In the genomic region with DNA sequence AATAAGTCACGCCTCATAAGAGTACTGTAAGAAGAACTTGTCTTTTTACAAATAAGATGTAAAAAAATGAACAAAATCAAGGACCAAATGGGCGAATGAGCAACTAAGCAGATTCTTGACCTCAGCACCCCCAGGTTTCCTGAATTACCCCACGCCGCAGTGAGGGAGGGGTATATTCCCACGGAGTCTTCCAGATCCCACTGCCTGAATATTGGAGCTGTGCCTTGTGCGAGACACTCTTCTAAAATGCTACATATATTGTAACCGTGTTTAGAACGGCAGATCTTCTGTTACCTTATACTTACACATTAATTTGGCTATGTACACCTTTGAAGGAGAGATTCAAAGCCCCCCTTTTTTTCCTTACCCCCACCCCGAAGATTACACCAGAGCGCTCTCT, we compare ENCODE assay signal across 10 mouse cellular contexts. TPM values are rescaled to one million over a fixed set of nuclear protein-coding genes. Genes with fewer than 3 reads are reported as not detected.
DNase-seq lines count a peak whose midpoint lies in the region; ATAC-seq and TF ChIP-seq lines count a peak whose summit lies in the region.
"Had no signal": no experiment of that assay in that cellular context is flagged by ENCODE, and none has a peak within 500 bp of the region (broad histone marks: within the 10 kb centered on the region; RNA-seq: fewer than 3 reads in every experiment).

No protein-coding gene starts in this region.

- 48% methylated on average over 10 of the region's 10 CpGs for WGBS in intestine, embryonic 15.5 days
- 49% methylated on average over 10 of the region's 10 CpGs for WGBS in intestine, postnatal 0 days
- 19% methylated on average over 10 of the region's 10 CpGs for WGBS in cerebellum, adult 2 months
- WGBS in forebrain, embryonic 13.5 days = 46% methylated on average over 10 of the region's 10 CpGs
- 49% methylated on average over 10 of the region's 10 CpGs for WGBS in midbrain, embryonic 12.5 days

- no peak overlapping the region for H3K9ac ChIP-seq in intestine, embryonic 15.5 days
- no peak overlapping the region for H3K9ac ChIP-seq in intestine, postnatal 0 days (ENCODE audit: low read depth, low read length)
- H3K9ac ChIP-seq in forebrain, embryonic 13.5 days = peak overlapping the region; percentile 62; the same call in 1 of the 2 replicates
- H3K9ac ChIP-seq in midbrain, embryonic 12.5 days (replicated peaks) = no peak overlapping the region
- H3K9ac ChIP-seq: liver, embryonic 13.5 days had no signal

- no peaks in the 10 kb centered on the region for H3K9me3 ChIP-seq in intestine, embryonic 15.5 days
- no peaks in the 10 kb centered on the region for H3K9me3 ChIP-seq in intestine, postnatal 0 days (ENCODE audit: control insufficient read depth)
- H3K9me3 ChIP-seq in forebrain, embryonic 13.5 days (replicated peaks) = no peaks in the 10 kb centered on the region
- no peaks in the 10 kb centered on the region for H3K9me3 ChIP-seq in midbrain, embryonic 12.5 days
- H3K9me3 ChIP-seq: liver, embryonic 13.5 days had no signal

- H3K27ac ChIP-seq in intestine, embryonic 15.5 days = no peak overlapping the region
- H3K27ac ChIP-seq in intestine, postnatal 0 days (ENCODE audit: low read depth, low read length) = no peak overlapping the region
- no peak overlapping the region for H3K27ac ChIP-seq in cerebellum, adult 2 months (ENCODE audit: insufficient read depth, low read length)
- H3K27ac ChIP-seq in forebrain, embryonic 13.5 days = no peak overlapping the region
- no peak overlapping the region for H3K27ac ChIP-seq in midbrain, embryonic 12.5 days (replicated peaks)
- H3K27ac ChIP-seq: liver, embryonic 13.5 days had no signal

- H3K27me3 ChIP-seq in intestine, embryonic 15.5 days (replicated peaks) = peaks cover 31% of the 10 kb centered on the region
- peaks cover 25% of the 10 kb centered on the region for H3K27me3 ChIP-seq in intestine, postnatal 0 days (replicated peaks; ENCODE audit: control insufficient read depth, insufficient read depth, low read length)
- H3K27me3 ChIP-seq in cerebellum, adult 2 months (ENCODE audit: control insufficient read depth, insufficient read depth, low read length) = no peaks in the 10 kb centered on the region
- H3K27me3 ChIP-seq in forebrain, embryonic 13.5 days = peaks cover 12% of the 10 kb centered on the region
- H3K27me3 ChIP-seq in midbrain, embryonic 12.5 days = peaks cover 31% of the 10 kb centered on the region

- no peaks in the 10 kb centered on the region for H3K36me3 ChIP-seq in intestine, embryonic 15.5 days
- H3K36me3 ChIP-seq in intestine, postnatal 0 days (ENCODE audit: control insufficient read depth, insufficient read depth) = no peaks in the 10 kb centered on the region
- H3K36me3 ChIP-seq in forebrain, embryonic 13.5 days (ENCODE audit: poor library complexity, severe bottlenecking) = no peaks in the 10 kb centered on the region
- no peaks in the 10 kb centered on the region for H3K36me3 ChIP-seq in midbrain, embryonic 12.5 days
- H3K36me3 ChIP-seq: liver, embryonic 13.5 days had no signal

- ATAC-seq in intestine, embryonic 15.5 days = no peak
- no peak for ATAC-seq in intestine, postnatal 0 days
- ATAC-seq in forebrain, embryonic 13.5 days = no peak; the same call in 1 of the 2 replicates
- ATAC-seq in midbrain, embryonic 12.5 days (ENCODE audit: low FRiP score, low read depth) = peak; percentile 2; the same call in 1 of the 2 replicates
- no peak for ATAC-seq in megakaryocyte-erythroid progenitor cell, adult 5-6 weeks (replicated peaks; ENCODE audit: low FRiP score, low TSS enrichment, poor library complexity, severe bottlenecking)

- DNase-seq in cerebellum, adult 2 months = peak; percentile 46 to 53
- no peak for DNase-seq in ovary, postnatal 10 days (ENCODE audit: low spot score)
- no peak for DNase-seq in kidney, postnatal 10 days
- DNase-seq: heart, postnatal 4 days; liver, embryonic 13.5 days had no signal

- no peak for TF ChIP-seq CTCF in intestine, postnatal 0 days (IDR thresholded peaks at IDR 0.05; ENCODE audit: low read depth)
- TF ChIP-seq CTCF in cerebellum, adult 2 months (IDR thresholded peaks at IDR 0.05; ENCODE audit: borderline replicate concordance, insufficient read depth, low read depth, low read length) = no peak

- no peak overlapping the region for H3K4me3 ChIP-seq in intestine, embryonic 15.5 days (replicated peaks)
- H3K4me3 ChIP-seq in intestine, postnatal 0 days (ENCODE audit: low read depth, low read length) = no peak overlapping the region
- H3K4me3 ChIP-seq in cerebellum, adult 2 months (replicated peaks; ENCODE audit: insufficient read depth, low read depth, low read length) = peak overlapping the region; percentile 95
- H3K4me3 ChIP-seq in forebrain, embryonic 13.5 days = peak overlapping the region; percentile 67
- H3K4me3 ChIP-seq in midbrain, embryonic 12.5 days = peak overlapping the region; percentile 61

- H3K4me2 ChIP-seq in intestine, embryonic 15.5 days (replicated peaks) = peak overlapping the region; percentile 85; the same call in 1 of the 2 replicates
- no peak overlapping the region for H3K4me2 ChIP-seq in intestine, postnatal 0 days (replicated peaks; ENCODE audit: low read depth)
- H3K4me2 ChIP-seq in forebrain, embryonic 13.5 days = peak overlapping the region; percentile 98
- peak overlapping the region; percentile 97 for H3K4me2 ChIP-seq in midbrain, embryonic 12.5 days (replicated peaks)

- TF ChIP-seq POLR2A in cerebellum, adult 2 months (IDR thresholded peaks at IDR 0.05; ENCODE audit: borderline replicate concordance, insufficient read depth, low read length) = no peak

- 0 out of 2 replicates have a peak, but pooled peaks cover 8% of the 10 kb centered on the region for H3K4me1 ChIP-seq in intestine, embryonic 15.5 days (replicated peaks)
- no peaks in the 10 kb centered on the region for H3K4me1 ChIP-seq in intestine, postnatal 0 days (replicated peaks; ENCODE audit: control insufficient read depth, insufficient read depth, low read length)
- no peaks in the 10 kb centered on the region; the same call in 1 of the 2 replicates for H3K4me1 ChIP-seq in cerebellum, adult 2 months (ENCODE audit: control insufficient read depth, insufficient read depth, low read length)
- peaks cover 17% of the 10 kb centered on the region for H3K4me1 ChIP-seq in forebrain, embryonic 13.5 days
- peaks cover 5% of the 10 kb centered on the region for H3K4me1 ChIP-seq in midbrain, embryonic 12.5 days
- H3K4me1 ChIP-seq: liver, embryonic 13.5 days had no signal

RNA-seq across cellular contexts. Expression of a gene that starts 0.7 kb away (rescaled TPM):
- 0.28 and 0.68 TPM in 2 replicates for polyA plus RNA-seq in intestine, embryonic 15.5 days (2015; fragmentation: Nextera tagmentation; extraction: Ambion mirVana)
- 0.23 and 0.44 TPM in 2 replicates for polyA plus RNA-seq in intestine, postnatal 0 days (2015; fragmentation: Nextera tagmentation; extraction: Ambion mirVana)
- polyA plus RNA-seq in cerebellum, adult 2 months (2012; rRNA removed) = 27.5 and 36.3 TPM in 2 replicates
- 2.8 TPM in 2 replicates for polyA plus RNA-seq in forebrain, embryonic 13.5 days (2015; fragmentation: Nextera tagmentation; extraction: Ambion mirVana)
- polyA plus RNA-seq in midbrain, embryonic 12.5 days (2016; fragmentation: Nextera tagmentation; extraction: Ambion mirVana) = 2.8 and 3.8 TPM in 2 replicates
- not detected in 2 replicates for total RNA-seq in megakaryocyte-erythroid progenitor cell, adult 5-6 weeks (2014; fragmentation: Nextera tagmentation)
- not detected in 2 replicates for total RNA-seq in megakaryocyte-erythroid progenitor cell, adult 5-6 weeks (2017)
- total RNA-seq: heart, postnatal 4 days had no signal
- polyA plus RNA-seq: liver, embryonic 13.5 days had no signal

Comparison
In these comparisons a context has a peak if more than half of its experiments do, and no peak if none do; other contexts are left out.
1. H3K4me3 ChIP-seq: peak in cerebellum, adult 2 months (single experiment), forebrain, embryonic 13.5 days (single experiment) and midbrain, embryonic 12.5 days (single experiment); none in intestine, embryonic 15.5 days (single experiment) and intestine, postnatal 0 days (single experiment).
2. DNase-seq: peak in cerebellum, adult 2 months (2 of 2); none in ovary, postnatal 10 days (single experiment) and kidney, postnatal 10 days (single experiment).